Mouse (Mus musculus): ENCODE measurements around the gene Cd300ld5.
"Not testable (repeated sequence)": the region's sequence is repeated elsewhere in the genome, so short reads cannot be mapped to it uniquely, and the experiment has no call there.

Gene Cd300ld5

DNA sequence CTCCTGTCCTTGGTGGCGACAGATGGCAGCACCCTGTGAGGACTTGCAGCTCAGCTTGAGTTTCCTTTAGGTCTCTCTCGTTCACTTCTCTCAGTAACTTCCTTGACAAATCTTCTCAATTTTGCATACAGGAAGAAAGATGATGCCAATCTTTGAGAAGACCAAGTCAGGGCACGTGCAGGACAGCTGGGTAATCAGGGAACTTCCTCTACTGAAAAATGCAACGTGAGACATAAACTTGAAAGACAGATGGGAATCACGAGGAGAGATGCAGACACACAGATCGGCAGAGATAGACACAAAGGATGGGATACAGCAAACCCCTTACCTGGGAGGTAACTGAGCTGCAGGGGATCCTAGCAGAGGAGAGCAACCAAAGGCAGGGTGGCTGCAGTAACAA lies at the start of gene Cd300ld5:
TSS of gene Cd300ld5 (minus strand) at position 101 of the 400 bp plus-strand sequence.
- not testable (repeated sequence) for DNase-seq

DNA sequence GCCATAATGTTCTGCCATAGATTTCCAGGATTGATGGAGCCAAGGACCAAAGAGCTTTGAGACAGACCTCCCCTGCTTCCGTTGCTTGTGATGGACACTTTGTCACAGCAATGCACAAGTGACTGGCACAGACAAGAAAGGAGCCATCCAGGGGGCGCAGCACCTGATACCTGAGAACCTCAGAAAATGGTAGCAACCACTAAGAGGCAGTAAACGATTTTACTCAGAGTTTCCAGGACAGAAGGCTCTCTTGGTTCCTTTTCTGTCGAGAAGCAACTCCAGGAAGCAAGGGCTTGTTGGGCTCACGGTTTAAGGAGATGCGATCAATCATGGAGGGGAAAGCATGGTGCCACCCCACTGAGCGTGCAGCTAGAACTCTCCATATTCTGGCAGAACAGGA lies 48.6 kb upstream of the Cd300ld5 start:
- DNase-seq: no peak

DNA sequence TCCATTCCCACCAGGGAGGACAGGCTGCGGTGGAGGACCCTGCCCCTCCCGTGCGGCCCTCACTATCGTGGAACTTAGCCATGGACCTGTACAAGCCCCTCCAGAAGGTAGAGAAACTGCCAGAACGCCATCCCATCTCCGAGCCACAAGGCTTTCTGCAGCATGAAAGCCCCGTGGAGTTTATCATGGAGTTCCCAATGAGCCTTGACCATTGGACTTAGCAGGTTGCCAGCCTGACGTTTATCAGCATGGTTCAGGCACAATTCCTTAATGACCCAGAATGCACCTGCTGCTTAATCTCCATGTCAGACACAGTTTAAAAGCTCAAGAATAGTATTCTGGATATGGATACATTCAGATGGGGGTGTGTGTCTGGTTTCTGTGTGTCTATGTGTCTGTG lies 47.5 kb upstream of the Cd300ld5 start:
- DNase-seq: no peak

DNA sequence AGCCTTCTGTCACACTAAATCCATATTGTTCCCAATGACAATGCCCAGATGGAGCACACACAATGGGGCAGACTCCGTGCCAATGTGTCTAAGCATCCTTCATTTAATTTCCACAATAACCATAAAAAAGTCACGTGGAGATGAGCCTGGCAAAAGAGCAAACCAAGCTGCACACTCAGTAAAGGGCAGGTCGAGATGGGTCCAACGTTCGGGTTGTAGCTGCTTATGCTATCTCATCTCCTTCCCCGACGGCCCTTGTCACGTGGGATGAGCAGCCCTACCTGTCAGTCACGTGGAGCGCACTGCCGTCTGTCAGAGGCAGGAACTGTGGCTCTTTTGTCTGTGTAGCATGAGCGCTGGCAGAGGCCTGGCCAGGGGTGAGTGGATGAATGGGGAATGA lies 47.0 kb upstream of the Cd300ld5 start:
- DNase-seq: no peak

DNA sequence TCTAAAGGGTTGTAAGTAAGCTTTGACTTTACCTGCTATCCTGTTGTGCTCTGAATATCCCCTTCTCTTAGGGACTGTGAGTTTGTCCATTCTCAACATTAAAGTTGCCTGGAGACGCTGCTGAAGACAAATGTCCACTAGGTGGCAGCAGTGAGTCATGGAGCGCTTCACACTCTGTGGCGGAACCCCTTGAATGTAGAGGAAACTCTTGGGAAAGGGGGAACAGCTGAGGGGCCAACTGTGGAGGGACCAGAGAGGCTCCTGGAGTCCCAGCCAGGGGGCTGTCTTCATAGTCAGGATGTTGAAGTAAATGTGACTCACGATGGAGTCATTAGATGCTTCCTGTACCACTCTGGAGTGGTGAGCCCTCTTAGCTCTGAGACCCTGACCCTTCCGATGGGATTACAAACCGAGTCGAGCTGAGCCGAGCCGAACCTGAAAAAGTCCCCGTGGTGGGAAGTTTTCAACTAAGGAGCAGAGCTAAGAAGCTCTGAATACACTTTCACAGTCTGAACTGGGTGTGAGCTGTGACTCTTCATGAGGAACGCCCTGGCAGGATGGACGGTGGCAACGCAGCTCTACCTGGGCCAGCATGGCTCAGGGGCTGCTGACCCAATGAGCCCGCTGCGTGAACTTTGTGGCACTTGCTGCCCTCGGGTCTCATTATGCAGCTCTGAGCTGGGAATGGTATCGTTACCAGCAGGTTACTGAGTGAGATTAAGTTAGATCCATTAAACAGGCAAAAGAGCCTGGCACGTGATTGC lies 46.0 kb upstream of the Cd300ld5 start:
- peak; percentile 55 for DNase-seq

DNA sequence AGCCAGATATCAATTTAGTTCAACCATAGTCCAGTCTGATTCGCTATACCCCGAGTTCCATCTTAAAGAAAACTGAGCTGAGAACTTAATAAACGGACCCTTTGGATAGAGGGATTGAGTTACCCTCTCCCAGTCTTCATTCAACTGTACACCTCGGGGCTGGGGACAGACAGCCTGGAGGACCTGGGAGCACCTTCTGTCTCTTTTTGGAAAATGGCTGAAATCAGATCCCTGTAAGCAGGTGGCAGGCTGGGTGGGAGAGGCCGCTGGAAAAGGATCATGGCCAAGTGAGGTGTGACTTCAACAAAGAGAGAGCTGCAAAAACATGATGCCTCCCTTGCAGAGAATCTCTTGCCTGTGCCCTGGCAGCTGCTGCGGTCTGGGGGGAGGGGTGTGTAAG lies 44.6 kb upstream of the Cd300ld5 start:
- no peak for DNase-seq

DNA sequence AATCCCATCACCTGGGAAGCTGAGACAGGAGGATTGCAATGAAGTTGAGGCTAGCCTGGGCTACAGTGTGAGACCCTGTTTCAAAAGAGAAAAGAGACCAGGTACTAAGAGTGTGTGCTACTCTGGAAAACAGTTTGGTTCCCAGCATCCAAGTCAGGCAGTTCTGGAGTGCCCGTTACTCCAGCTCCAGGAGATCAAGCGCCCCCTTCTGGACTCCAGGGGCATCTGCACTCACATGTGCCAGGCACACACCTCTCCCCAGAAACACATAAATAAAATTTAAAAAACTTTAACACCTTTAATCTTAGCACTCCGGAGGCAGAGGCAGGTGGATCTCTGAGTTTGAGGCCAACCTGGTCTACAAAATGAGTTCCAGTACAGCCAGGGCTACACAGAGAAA lies 43.8 kb upstream of the Cd300ld5 start:
- DNase-seq: no peak

DNA sequence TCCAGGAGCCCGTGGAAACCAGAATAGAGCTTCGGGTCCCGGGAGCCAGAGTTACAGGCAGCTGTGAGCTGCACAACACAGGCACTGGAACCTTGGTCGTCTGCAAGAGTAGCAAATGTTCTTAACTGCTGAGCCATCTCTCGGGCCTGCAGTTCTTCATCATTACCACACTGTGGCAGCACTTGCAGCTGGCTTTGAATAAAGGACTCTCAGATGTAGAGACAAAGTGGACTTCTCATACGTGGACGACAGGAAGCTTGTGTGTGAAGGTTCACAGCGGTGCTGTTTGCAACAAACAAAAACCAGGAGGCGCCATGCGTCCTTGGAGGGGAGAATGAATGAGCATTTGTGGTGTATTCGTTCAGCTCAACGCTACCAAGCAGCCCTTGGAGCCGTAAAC lies 43.3 kb upstream of the Cd300ld5 start:
- DNase-seq: peak; percentile 48

DNA sequence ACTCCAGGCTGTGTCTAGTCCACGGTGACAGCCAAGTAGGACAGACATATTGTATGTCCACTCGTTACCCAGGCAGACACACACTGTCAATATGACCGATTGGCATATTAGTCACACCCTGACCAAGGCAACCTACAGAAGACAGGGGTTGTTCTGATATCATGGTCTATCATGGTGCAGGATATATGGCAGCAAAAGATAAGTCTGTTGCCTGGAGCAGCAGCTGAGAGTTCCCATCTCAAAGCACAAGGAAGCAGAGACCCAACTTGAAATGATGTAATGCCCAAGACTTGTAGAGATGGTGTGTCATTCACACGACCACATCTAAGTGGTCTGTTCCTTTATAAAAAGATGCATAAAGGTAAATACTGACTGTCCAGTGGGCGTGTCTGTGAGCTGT lies 41.1 kb upstream of the Cd300ld5 start:
- DNase-seq: no peak

DNA sequence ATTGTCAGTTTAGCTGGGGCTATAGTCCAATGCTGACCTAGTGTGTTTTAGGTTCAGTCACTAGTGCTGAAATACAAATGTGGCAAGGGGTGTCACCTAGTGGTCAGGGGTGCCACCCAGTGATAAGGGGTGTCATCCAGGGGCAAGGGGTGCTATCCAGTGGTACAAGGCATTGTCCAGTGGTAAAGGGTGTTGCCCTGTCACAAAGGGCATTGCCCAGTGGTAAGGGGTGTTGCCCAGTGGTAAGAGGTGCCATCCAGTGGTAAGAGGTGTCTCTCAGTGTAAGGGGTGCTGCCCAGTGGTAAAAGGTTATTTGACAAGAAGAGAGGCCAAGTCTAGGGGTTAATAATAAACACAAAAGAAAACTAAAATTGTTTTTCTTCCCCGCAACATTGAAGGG lies 39.9 kb upstream of the Cd300ld5 start:
- DNase-seq: no peak

DNA sequence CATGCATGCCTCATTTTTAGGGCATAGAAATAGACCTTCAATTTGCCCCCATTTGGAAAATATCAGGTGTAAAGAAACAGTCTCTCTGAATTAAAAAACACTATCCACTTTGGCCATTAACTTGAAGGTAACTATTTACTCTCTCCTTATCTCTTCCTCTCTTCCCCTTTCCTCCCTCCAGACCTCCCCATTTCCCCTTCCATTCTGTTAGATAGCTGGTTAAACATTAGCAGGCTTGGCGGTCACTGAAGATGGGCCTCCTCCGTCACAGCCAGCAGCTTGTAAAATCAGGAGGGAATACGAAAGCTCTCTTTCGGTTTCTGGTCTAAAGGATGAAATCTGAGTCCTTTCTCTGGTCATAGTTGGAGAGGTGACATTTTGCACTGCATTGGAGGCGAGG lies 38.3 kb upstream of the Cd300ld5 start:
- DNase-seq: no peak

DNA sequence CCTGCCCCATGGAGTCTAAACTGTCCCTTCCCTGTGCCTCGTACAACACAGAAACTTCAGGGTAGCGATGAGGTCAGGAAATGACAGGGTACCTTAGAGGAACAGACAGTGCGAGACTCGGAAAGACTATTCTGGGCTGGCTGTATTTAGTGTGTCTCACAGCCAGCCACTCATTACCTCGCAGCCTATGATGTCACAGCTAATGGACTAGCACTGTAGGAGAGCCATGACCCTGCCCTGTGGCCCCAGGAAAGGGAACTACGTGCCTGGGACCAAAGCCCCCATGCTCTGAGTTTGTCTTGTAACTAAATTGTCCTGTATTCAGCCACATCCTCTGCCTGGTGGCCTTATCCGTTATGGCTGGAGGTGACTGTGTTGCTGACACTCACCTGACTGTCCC lies 37.8 kb upstream of the Cd300ld5 start:
- DNase-seq: peak; percentile 15

DNA sequence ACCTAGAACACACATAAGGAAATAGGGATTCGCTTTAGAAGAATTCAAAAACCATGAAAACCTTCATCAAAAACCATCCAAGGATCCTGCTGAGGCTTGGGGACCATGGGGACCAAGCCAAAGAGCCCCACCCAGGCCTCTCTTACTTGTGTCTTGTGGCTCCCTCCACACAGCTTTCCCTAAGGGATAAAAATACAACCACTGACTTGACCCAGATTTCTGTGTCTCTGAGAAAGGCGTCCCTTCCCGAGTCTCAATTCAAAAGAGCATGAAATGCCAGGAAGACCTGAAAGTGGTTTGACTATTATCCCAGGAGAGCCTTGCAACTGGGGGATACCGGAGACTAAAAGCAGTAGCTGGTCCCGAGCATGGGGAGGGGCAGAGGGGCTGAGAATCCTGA lies 35.4 kb upstream of the Cd300ld5 start:
- DNase-seq: no peak

DNA sequence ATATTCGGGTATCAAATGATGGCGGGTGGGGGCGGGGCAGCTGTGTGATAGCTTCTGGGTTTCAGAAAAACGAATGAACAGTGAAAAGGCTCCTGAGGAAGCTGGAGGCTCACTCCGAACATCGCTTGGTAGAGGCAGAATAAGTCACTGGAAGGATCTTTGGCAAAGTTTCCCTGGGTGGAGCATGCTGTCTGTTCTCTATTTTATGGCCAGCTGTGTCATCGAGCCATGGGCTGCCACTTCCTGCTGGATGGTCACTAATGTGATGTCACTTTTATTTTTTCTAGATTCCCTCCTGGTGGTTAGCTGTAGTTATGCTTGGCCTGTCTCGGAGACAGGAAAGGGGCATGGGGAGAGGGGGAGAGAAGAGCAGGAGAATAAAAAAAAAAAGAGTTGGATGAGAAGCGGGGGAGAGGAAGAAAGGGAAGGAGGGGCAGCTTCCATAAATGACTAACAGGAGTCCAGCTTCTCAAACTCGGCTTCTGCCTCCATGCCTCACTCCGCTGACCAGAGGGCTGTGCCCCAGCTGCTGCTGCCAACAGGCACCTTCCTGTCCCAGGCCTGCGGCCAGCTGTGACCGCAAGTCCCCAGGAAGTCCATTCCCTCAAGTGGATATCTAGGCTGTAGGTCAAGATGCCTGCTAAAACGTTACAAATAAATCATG lies 34.2 kb upstream of the Cd300ld5 start:
- DNase-seq: peak; percentile 31

DNA sequence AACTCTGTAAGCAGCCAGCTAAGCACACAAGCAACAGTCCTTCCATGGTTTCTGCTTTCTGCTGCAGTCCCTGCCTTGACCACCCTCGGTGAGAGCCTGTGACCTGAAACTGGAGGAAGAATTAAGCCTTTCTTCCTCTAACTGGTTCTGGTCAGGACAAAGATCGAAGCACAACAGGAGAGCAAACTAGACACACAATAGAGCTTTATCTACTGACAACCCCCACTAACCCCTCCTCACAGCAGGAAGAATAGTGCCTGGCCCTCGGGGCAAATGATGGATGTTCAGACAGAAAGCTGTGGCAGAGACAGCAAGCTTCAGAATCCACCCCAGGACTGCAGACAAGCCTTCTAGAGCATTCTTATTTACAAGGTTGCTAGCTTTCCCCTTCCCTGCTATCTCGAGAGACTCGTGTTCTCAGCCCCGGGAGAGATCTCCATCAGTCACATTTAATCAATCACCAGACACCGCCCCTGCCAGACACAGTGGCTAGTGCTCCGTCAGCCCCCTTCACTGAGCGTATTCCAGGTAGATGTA lies 33.5 kb upstream of the Cd300ld5 start:
- no peak for DNase-seq

DNA sequence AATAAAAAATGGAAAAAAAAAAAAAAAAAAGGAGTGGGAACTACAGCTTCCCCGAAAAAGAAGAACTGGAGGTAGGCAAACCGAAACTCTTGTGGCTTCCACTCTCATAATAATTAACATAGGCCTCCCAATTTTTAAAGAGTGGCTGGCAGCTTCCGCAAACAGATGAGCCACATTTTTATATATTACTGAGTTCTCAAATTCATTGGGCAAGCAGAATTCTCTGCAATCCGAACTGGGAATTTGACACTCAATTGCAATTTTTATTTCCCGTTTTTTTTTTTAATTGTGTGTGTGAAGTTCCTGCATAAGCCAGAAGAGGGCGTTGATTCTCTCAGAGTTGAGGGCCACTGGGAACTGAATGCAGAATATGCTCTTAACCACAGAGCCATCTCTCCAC lies 29.2 kb upstream of the Cd300ld5 start:
- no peak for DNase-seq

DNA sequence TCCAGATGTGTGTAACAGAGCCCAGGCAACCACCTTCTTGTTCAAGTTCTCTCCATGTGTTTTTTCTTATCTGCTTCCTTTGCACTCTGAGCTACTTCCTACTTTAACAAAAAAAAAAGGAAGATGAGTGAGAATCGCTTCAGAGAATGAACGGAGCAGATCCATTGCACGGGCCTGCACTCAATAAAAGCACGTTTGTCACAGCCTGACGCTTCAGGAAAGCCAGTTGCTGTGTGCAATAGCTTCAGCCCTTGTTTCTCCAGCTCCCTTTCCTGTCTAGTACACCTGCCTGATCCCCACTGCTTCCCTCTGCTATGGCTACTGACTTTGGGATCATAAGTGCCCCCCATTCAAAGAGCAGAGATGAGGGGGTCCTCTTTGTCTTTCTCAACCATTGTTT lies 24.5 kb upstream of the Cd300ld5 start, which contains the start of gene Cd300e:
TSS of gene Cd300e (minus strand) at position 101 of the 400 bp plus-strand sequence.
- DNase-seq: no peak

DNA sequence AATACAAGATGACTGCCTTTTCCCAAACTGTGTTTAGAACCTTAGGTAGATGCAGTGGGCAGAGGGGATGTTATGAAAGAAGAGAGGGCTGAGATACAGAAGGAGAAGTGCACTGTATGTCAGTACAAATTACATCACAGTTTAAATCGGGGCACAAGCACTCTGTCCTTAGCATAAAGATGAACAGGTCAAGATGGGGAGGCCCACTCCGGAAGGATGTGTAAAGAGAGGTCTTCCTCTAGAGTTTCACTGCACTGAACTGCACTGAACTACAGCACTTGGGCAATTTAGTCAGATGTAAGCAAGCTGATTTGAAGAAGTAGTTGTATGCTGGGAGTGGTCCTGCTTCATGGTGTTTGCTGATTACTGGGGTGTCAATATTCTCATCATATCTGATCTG lies 22.2 kb upstream of the Cd300ld5 start:
- DNase-seq: no peak

DNA sequence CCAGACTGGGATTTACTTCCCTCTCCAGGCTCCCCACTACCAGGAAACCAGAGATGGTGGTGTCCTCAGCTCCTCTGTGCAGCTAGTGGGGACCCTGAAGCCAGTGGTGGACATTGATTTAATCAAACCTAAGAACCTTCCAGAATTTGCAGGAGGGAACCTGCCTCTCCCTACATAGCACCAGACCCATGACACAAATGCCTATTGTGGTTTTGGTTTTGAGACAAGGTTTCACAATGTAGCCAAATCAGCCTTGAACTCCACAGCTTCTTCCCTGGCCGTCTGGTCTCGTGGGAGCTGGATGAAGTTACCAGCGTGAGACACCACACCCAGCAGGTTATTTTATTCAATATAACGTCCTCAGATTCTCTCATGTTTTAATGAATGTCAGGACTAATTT lies 21.1 kb upstream of the Cd300ld5 start:
- no peak for DNase-seq

DNA sequence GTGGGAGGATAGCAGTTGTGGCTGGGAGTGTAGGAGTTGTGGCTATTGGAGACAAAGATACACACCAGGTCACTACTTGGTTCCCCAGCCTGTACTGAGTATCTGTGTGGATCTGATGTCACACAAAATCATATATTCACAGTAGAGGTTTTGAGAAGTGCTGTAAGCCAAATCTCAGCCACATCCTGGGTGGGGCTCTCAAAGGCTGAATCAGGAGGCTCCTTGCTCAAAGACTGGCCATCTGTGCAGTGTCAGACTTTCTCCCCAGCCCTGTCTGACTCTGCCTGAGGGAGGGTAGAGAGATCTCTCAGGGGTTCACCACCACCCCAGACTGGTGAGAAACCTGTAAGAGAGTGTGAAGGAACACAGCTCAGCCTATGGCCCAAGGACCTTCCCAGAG lies 17.0 kb upstream of the Cd300ld5 start:
- DNase-seq: no peak

DNA sequence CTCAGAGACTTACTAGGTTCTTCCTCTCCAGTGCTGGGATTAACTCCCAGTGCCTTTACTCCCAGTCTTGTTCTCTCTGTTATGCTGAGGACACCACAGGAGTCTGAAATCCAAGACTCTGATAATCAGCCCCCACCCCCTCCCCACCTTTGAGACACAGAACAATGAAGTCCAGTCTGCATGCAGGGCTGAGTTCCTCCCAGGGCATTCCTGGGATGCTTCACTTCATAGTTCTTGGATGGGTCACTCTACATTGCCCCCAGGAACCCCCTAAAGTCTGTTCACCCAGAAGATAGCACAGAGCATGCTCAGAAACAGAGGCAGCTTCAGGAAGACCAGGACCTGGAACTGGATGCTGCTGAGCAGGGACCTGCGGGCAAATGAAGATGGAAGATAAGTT lies 15.4 kb upstream of the Cd300ld5 start:
- DNase-seq: no peak

DNA sequence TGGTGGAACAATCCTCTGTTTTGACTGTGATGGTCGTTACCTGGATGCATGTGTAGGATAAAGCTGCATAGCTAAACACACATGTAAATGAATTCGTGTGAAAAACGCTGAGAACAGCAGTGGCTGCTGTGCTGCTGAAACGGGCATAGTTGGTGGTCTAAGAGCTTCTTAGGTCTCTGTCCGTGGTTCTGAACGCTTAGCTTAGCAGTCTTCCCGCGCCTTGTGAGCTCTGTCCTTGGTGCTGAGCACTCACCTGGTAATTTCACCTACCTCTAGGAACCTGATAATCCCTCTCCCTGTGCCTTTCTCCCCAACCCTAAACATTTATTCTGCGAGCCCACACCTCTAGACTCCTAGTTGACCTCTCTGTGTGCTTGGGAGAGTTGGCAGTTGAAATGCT lies 14.6 kb upstream of the Cd300ld5 start:
- no peak for DNase-seq

DNA sequence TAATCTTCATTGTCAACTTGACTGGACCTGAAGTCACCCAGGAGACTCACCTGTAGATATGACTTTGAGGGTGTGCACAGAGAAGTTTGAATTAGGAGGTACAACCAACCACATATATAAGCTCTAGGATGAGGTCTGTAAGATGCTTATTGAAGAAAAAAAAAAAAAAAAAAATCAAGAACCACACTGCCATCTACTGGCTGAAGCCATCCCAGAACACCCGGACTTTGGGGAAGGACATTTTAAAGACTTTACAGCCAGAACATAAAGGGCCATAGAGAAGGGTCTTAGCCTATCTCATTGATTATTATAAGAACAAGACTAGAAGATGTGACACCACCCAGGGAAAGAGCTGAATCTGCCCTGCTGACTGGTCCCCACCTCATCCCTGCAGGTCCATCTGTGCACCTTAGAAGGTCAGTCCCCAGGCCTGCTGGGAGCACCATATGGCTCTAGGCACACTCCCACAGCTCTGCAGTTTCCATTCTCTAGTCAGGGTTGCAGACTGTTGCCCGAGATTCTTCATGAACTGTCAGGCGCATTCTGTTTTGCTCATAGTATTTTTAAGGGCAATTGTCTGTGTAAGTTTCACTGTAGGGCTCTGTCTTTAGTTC lies 11.8 kb upstream of the Cd300ld5 start:
- no peak for DNase-seq

DNA sequence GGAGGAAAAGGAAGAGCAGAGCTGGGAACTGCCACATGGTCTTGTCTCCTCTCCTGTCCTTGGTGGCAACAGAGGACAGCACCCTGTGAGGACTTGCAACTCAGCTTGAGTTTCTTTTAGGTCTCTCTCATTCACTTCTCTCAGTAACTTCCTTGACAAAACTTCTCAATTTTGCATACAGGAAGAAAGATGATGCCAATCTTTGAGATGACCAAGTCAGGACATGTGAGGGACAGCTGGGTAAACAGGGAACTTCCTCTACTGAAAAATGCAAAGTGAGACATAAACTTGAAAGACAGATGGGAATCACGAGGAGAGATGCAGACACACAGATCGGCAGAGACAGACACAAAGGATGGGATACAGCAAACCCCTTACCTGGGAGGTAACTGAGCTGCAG lies 10.7 kb upstream of the Cd300ld5 start, which contains the start of gene Cd300ld3:
TSS of gene Cd300ld3 (minus strand) at position 151 of the 400 bp plus-strand sequence.
- DNase-seq: no peak
